Mouse (Mus musculus) midbrain, embryonic 14.5 days (tissue): Measurements from ENCODE around the gene Slc31a1. TPM values are rescaled to one million over a fixed set of nuclear protein-coding genes. Genes with fewer than 3 reads are reported as not detected.

ENCODE experiments used
- ATAC-seq: fragments of 200-750 bp; cut with Nextera tagmentation; 2 replicates; pipeline ENCODE4 v1.8.0; 2017; ENCODE audit warnings: moderate number of reproducible peaks, moderate library complexity; ENCODE audit not compliant: low FRiP score, low TSS enrichment
- DNase-seq: peaks from one replicate; pipeline ENCODE4 v3.0.0-alpha.2; 2015
- H3K27ac ChIP-seq: fragments of 300-500 bp; sonication (generic); replicated peaks from 2 replicates; pipeline ENCODE4 v1.5.1; 2014; ENCODE audit warnings: mild to moderate bottlenecking, low read depth, low read length, moderate library complexity
- H3K27me3 ChIP-seq: fragments of 300-500 bp; sonication (generic); 2 replicates; pipeline ENCODE4 v1.6.1; 2014; ENCODE audit warnings: low read length, control low read depth, mixed read lengths; ENCODE audit not compliant: control insufficient read depth, insufficient read depth
- H3K36me3 ChIP-seq: fragments of 300-500 bp; sonication (generic); 2 replicates; pipeline ENCODE4 v1.6.1; 2014; ENCODE audit warnings: low read length, control low read depth; ENCODE audit not compliant: control insufficient read depth, insufficient read depth
- H3K4me1 ChIP-seq: fragments of 300-500 bp; sonication (generic); 2 replicates; pipeline ENCODE4 v1.6.1; 2014; ENCODE audit warnings: mild to moderate bottlenecking, antibody characterized with exemption, low read length, control low read depth; ENCODE audit not compliant: control insufficient read depth, insufficient read depth
- H3K4me2 ChIP-seq: fragments of 300-500 bp; sonication (generic); 2 replicates; pipeline ENCODE4 v1.6.1; 2014; ENCODE audit warnings: mild to moderate bottlenecking, low read length, moderate library complexity
- H3K4me3 ChIP-seq: fragments of 300-500 bp; sonication (generic); replicated peaks from 2 replicates; pipeline ENCODE4 v1.5.1; 2014; ENCODE audit warnings: low read depth, low read length
- H3K9ac ChIP-seq: fragments of 300-500 bp; sonication (generic); replicated peaks from 2 replicates; pipeline ENCODE4 v1.6.1; 2014; ENCODE audit warnings: mild to moderate bottlenecking, low read length, moderate library complexity
- H3K9me3 ChIP-seq: fragments of 300-500 bp; sonication (generic); 2 replicates; pipeline ENCODE4 v1.6.1; 2016; ENCODE audit warnings: low read length, control low read depth, mixed read lengths; ENCODE audit not compliant: control insufficient read depth
- WGBS: fragments of 180-500 bp; shearing (Covaris S2); extraction: QIAGEN DNeasy Blood & Tissue Kit; methylation state at CpG from one replicate; pipeline ENCODE4 v1.1.7; 2014; 5-methylcytosine and 5-hydroxymethylcytosine counted together
- polyA plus RNA-seq: library from polyadenylated mRNA; unstranded; fragments of >200 nt; fragmentation: Nextera tagmentation; extraction: Ambion mirVana; gene quantifications from 2 replicates; pipeline ENCODE4 v1.2.1, GENCODE M21; 2014

The Slc31a1 gene
- polyA plus RNA-seq, 1 experiment from 2014 or later = 38.1 TPM

GRCm38 (mm10) chr4:62328941-62329660 is 31.4 kb upstream of the Slc31a1 start:
- DNase-seq = no peak
- Histone ChIP-seq H3K36me3 (peaks cover 69% of the 10 kb centered on the region), H3K4me3 (no peak overlapping the region), H3K9me3 (no peaks in the 10 kb centered on the region), H3K4me1 (no peaks in the 10 kb centered on the region), H3K27ac (no peak overlapping the region), H3K9ac (no peak overlapping the region), H3K27me3 (no peaks in the 10 kb centered on the region), H3K4me2 (no peak overlapping the region)
- no peak for ATAC-seq
- 94% methylated on average over 6 of the region's 6 CpGs for WGBS

GRCm38 (mm10) chr4:62331977-62332376 is 28.6 kb upstream of the Slc31a1 start:
- ATAC-seq (no peak), DNase-seq (no peak)
- Histone ChIP-seq H3K27me3 (no peaks in the 10 kb centered on the region), H3K4me3 (no peak overlapping the region), H3K4me1 (no peaks in the 10 kb centered on the region), H3K36me3 (peaks cover 55% of the 10 kb centered on the region), H3K4me2 (no peak overlapping the region), H3K9ac (no peak overlapping the region), H3K9me3 (no peaks in the 10 kb centered on the region), H3K27ac (no peak overlapping the region)
- 85% methylated on average over 5 of the region's 5 CpGs for WGBS

- ATAC-seq = no peak
- H3K36me3 ChIP-seq = peaks cover 39% of the 10 kb centered on the region
- 92% methylated on average over 5 of the region's 5 CpGs for WGBS
Observed at GRCm38 (mm10) chr4:62338536-62338935, 22.0 kb upstream of the Slc31a1 start.

DNA sequence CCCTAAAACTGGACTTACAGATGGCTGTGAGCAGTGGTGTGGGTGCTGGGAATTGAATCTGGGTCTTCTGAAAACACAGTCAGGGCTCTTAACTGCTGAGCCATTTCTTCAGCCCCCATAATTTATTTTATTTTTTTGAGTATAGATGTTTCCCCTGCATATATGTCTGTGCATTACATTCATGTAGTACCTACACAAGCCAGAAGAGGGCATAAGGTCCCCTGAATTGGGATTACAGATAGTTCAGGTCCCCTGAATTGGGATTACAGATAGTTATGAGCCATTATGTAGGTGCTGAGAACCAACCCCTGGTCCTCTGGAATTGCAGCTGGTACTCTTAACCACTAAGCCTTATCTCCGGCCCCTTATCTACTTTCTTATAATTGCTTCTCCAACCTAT is 16.5 kb upstream of the Slc31a1 start:
- 93% methylated on average over 1 of the region's 1 CpGs for WGBS
- Histone ChIP-seq H3K27me3 (no peaks in the 10 kb centered on the region), H3K4me1 (no peaks in the 10 kb centered on the region), H3K36me3 (peaks cover 30% of the 10 kb centered on the region), H3K9ac (no peak overlapping the region), H3K9me3 (no peaks in the 10 kb centered on the region), H3K27ac (no peak overlapping the region), H3K4me3 (no peak overlapping the region), H3K4me2 (no peak overlapping the region)
- DNase-seq = peak; percentile 13
- no peak for ATAC-seq

More at GRCm38 (mm10) chr4:62338536-62338935, 22.0 kb upstream of the Slc31a1 start:
- H3K27me3 ChIP-seq = no peaks in the 10 kb centered on the region
- no peaks in the 10 kb centered on the region for H3K9me3 ChIP-seq
- H3K4me1 ChIP-seq = no peaks in the 10 kb centered on the region
- DNase-seq = no peak
- no peak overlapping the region for H3K27ac ChIP-seq
- no peak overlapping the region for H3K9ac ChIP-seq
- H3K4me2 ChIP-seq = no peak overlapping the region
- no peak overlapping the region for H3K4me3 ChIP-seq

- no peak overlapping the region for H3K9ac ChIP-seq
- H3K27ac ChIP-seq = no peak overlapping the region
- DNase-seq = no peak
- no peak overlapping the region for H3K4me3 ChIP-seq
- peaks cover 24% of the 10 kb centered on the region for H3K36me3 ChIP-seq
- WGBS = 87% methylated on average over 4 of the region's 4 CpGs
- no peak overlapping the region for H3K4me2 ChIP-seq
- no peak for ATAC-seq
- no peaks in the 10 kb centered on the region for H3K27me3 ChIP-seq
- no peaks in the 10 kb centered on the region for H3K4me1 ChIP-seq
- no peaks in the 10 kb centered on the region for H3K9me3 ChIP-seq
Observed at GRCm38 (mm10) chr4:62345827-62346226, 14.7 kb upstream of the Slc31a1 start.

GRCm38 (mm10) chr4:62347605-62348328 is 12.8 kb upstream of the Slc31a1 start:
- DNase-seq (no peak), ATAC-seq (no peak)
- Histone ChIP-seq H3K27me3 (no peaks in the 10 kb centered on the region), H3K9me3 (no peaks in the 10 kb centered on the region), H3K27ac (no peak overlapping the region), H3K9ac (no peak overlapping the region), H3K4me3 (no peak overlapping the region), H3K4me1 (no peaks in the 10 kb centered on the region), H3K4me2 (no peak overlapping the region), H3K36me3 (peaks cover 27% of the 10 kb centered on the region)
- WGBS = 84% methylated on average over 9 of the region's 9 CpGs

- Histone ChIP-seq H3K9me3 (no peaks in the 10 kb centered on the region), H3K27ac (no peak overlapping the region), H3K27me3 (no peaks in the 10 kb centered on the region), H3K36me3 (peaks cover 27% of the 10 kb centered on the region), H3K4me1 (no peaks in the 10 kb centered on the region), H3K9ac (no peak overlapping the region), H3K4me2 (no peak overlapping the region), H3K4me3 (no peak overlapping the region)
- no peak for ATAC-seq
- WGBS = 85% methylated on average over 2 of the region's 2 CpGs
- no peak for DNase-seq
Observed at GRCm38 (mm10) chr4:62348329-62348705, 12.2 kb upstream of the Slc31a1 start.

GRCm38 (mm10) chr4:62349371-62349770 is 11.2 kb upstream of the Slc31a1 start:
- H3K4me3 ChIP-seq = no peak overlapping the region
- WGBS = 98% methylated on average over 2 of the region's 2 CpGs
- H3K9ac ChIP-seq = no peak overlapping the region
- ATAC-seq (no peak), DNase-seq (no peak)
- peaks cover 19% of the 10 kb centered on the region for H3K36me3 ChIP-seq
- no peaks in the 10 kb centered on the region for H3K9me3 ChIP-seq
- no peak overlapping the region for H3K4me2 ChIP-seq
- no peaks in the 10 kb centered on the region for H3K27me3 ChIP-seq
- no peaks in the 10 kb centered on the region for H3K4me1 ChIP-seq
- H3K27ac ChIP-seq = no peak overlapping the region
